Mouse (Mus musculus) heart, adult 2 months (tissue): Measurements from ENCODE around the gene Sgip1.

Source experiments
- CTCF ChIP-seq: fragments of 200-600 bp; IDR thresholded peaks from 2 replicates; pipeline ENCODE4 v1.8.1; 2022; ENCODE audit warnings: antibody characterized with exemption, mild to moderate bottlenecking, moderate library complexity
- POLR2A ChIP-seq: fragments of 200-500 bp; IDR thresholded peaks from 2 replicates; pipeline ENCODE4 v1.6.1; 2011; ENCODE audit warnings: mild to moderate bottlenecking, low read depth, low read length, control low read depth; ENCODE audit not compliant: insufficient read depth

DNA sequence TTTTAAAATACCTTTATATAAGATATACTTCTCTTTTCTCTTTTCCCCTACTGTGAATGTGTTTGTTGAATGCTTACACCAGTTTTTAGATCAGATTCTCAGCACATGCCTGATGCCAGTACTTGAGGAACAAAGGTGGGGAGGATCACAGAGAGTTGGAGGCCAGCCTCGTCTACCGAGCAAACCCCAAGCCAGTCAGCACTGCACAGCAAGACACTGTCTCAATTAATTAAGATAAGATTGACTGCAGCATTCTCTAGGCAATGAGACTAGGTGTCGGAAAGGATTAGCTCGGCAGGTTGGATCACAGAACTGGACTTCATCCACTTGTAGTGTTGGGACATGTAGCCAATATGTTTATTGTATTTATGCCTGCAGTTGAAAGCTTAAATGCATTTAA, 246.2 kb downstream of the Sgip1 start:
- no peak for TF ChIP-seq CTCF
- no peak for TF ChIP-seq POLR2A
